Mouse (Mus musculus) heart, embryonic 13.5 days (tissue): ENCODE data around the gene Skint11. TPM values are rescaled to one million over a fixed set of nuclear protein-coding genes. Genes with fewer than 3 reads are reported as not detected.
"Not testable (repeated sequence)": the region's sequence is repeated elsewhere in the genome, so short reads cannot be mapped to it uniquely, and the experiment has no call there.

Source experiments
- ATAC-seq: fragments of 200-750 bp; cut with Nextera tagmentation; 2 replicates; pipeline ENCODE4 v1.8.0; 2017; ENCODE audit warnings: moderate TSS enrichment; ENCODE audit not compliant: insufficient number of reproducible peaks, low FRiP score, low TSS enrichment; ENCODE audit errors: extremely low read depth
- H3K27ac ChIP-seq: fragments of 300-500 bp; sonication (generic); replicated peaks from 2 replicates; pipeline ENCODE4 v1.5.1; 2015; ENCODE audit warnings: moderate library complexity, mild to moderate bottlenecking, inconsistent platforms
- H3K27me3 ChIP-seq: fragments of 300-500 bp; sonication (generic); replicated peaks from 2 replicates; pipeline ENCODE4 v1.6.1; 2015; ENCODE audit warnings: mild to moderate bottlenecking, inconsistent platforms
- H3K36me3 ChIP-seq: fragments of 300-500 bp; sonication (generic); 2 replicates; pipeline ENCODE4 v1.6.1; 2015; ENCODE audit warnings: mild to moderate bottlenecking, inconsistent platforms
- H3K4me1 ChIP-seq: fragments of 300-500 bp; sonication (generic); 2 replicates; pipeline ENCODE4 v1.6.1; 2015; ENCODE audit warnings: inconsistent platforms
- H3K4me2 ChIP-seq: fragments of 300-500 bp; sonication (generic); 2 replicates; pipeline ENCODE4 v1.6.1; 2015; ENCODE audit warnings: inconsistent platforms, mild to moderate bottlenecking, moderate library complexity
- H3K4me3 ChIP-seq: fragments of 300-500 bp; sonication (generic); 2 replicates; pipeline ENCODE4 v1.5.1; 2015; ENCODE audit warnings: moderate library complexity, mild to moderate bottlenecking, inconsistent platforms
- H3K9ac ChIP-seq: fragments of 300-500 bp; sonication (generic); 2 replicates; pipeline ENCODE4 v1.6.1; 2015; ENCODE audit warnings: inconsistent platforms, mild to moderate bottlenecking, moderate library complexity
- H3K9me3 ChIP-seq: fragments of 300-500 bp; sonication (generic); 2 replicates; pipeline ENCODE4 v1.6.1; 2016; ENCODE audit warnings: inconsistent platforms
- WGBS: fragments of 180-500 bp; shearing (Covaris S2); methylation state at CpG from one replicate; pipeline ENCODE4 v1.1.7; 2015; ENCODE audit warnings: mixed read lengths; 5-methylcytosine and 5-hydroxymethylcytosine counted together
- polyA plus RNA-seq: library from polyadenylated mRNA; unstranded; fragments of >200 nt; fragmentation: Nextera tagmentation; extraction: Ambion mirVana; gene quantifications from 2 replicates; pipeline ENCODE4 v1.2.1, GENCODE M21; 2015

The Skint11 gene
- polyA plus RNA-seq = not detected in 2 replicates

- WGBS = 75% methylated on average over 1 of the region's 1 CpGs
- ATAC-seq = no peak
- Histone ChIP-seq H3K27ac (no peak within 1 kb of the TSS), H3K9me3 (0 out of 2 replicates have a peak, but pooled peaks cover 6% of the 10 kb centered on the region), H3K36me3 (no peaks in the 10 kb centered on the region), H3K27me3 (no peaks in the 10 kb centered on the region), H3K4me3 (no peak within 1 kb of the TSS), H3K4me1 (no peaks in the 10 kb centered on the region), H3K9ac (no peak within 1 kb of the TSS), H3K4me2 (no peak within 1 kb of the TSS)
Measured at GRCm38 (mm10) chr4:114163084-114163483, at the start of gene Skint11. TSS of gene Skint11 (plus strand) at chr4:114163384.

- Histone ChIP-seq H3K36me3 (no peaks in the 10 kb centered on the region), H3K27me3 (no peaks in the 10 kb centered on the region), H3K4me2 (no peak overlapping the region), H3K9me3 (0 out of 2 replicates have a peak, but pooled peaks cover 6% of the 10 kb centered on the region), H3K4me3 (no peak overlapping the region), H3K27ac (no peak overlapping the region), H3K9ac (no peak overlapping the region), H3K4me1 (no peaks in the 10 kb centered on the region)
- ATAC-seq = no peak
Measured at GRCm38 (mm10) chr4:114161149-114161548, 2.0 kb upstream of the Skint11 start.

- H3K9ac ChIP-seq, H3K4me3 ChIP-seq, ATAC-seq, H3K4me2 ChIP-seq, H3K36me3 ChIP-seq, H3K27me3 ChIP-seq, H3K4me1 ChIP-seq, H3K9me3 ChIP-seq, H3K27ac ChIP-seq: not testable (repeated sequence)
- WGBS = 18% methylated on average over 6 of the region's 6 CpGs
Measured at GRCm38 (mm10) chr4:114172898-114173297, 9.7 kb downstream of the Skint11 start.

- H3K36me3 ChIP-seq, H3K27me3 ChIP-seq, ATAC-seq, H3K4me2 ChIP-seq, H3K4me1 ChIP-seq, H3K4me3 ChIP-seq, H3K9ac ChIP-seq, H3K9me3 ChIP-seq, H3K27ac ChIP-seq: not testable (repeated sequence)
- 24% methylated on average over 1 of the region's 1 CpGs for WGBS
Measured at GRCm38 (mm10) chr4:114256906-114257305, 93.7 kb downstream of the Skint11 start.

Other genes starting within 250 kb of the Skint11 start
- not detected in 2 replicates for gene Skint5, start 163.9 kb upstream of the Skint11 start, polyA plus RNA-seq
- 1.2 and 1.7 TPM in 2 replicates for gene Trabd2b, start 243.3 kb downstream of the Skint11 start, polyA plus RNA-seq